Mouse (Mus musculus): ENCODE results near the gene Enho.

DNA sequence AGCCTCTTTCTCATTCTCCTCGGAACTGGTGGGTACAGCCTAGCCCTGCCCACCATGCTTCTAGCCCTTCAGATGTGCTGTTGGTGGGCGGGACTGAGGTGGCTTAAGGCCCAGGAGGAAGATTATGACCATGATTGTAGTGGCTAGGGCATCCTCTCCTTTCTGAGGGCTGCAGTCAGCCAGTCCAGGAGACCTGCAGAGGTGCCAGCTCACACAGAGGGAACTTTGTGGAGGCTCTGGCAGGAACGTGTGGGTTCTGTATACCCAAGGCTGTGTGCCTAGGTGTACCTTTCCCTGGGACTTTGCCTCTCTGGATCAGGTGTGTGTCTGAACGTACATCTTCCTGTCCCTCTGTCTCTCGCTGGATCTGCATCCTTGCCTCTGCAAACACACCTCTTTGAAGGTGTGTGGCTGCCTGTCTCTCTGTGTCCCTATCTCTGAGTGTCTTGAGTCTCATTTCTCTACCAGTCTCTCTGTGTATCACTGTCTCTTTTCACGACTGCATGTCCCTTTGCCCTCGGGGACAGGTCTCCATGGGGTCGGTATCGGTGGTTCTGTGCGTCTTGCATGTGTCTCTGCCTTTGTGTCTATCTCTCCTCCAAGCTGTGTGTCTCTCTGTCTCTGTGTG, 796 bp downstream of the Enho start:
- TF ChIP-seq POLR2A (IDR thresholded peaks at IDR 0.05; ENCODE audit: insufficient read depth, low read depth, low read length) (no peak), CTCF (IDR thresholded peaks at IDR 0.05) (no peak), EP300 (IDR thresholded peaks at IDR 0.05; ENCODE audit: insufficient read depth, low read depth, low read length) (no peak)

All from heart, adult 2 months (tissue).